Mouse (Mus musculus): Measurements from ENCODE around the gene Ap1m1.

- TF ChIP-seq CTCF (IDR thresholded peaks at IDR 0.05; ENCODE audit: low read depth, low read length) (no peak), POLR2A (IDR thresholded peaks at IDR 0.05; ENCODE audit: insufficient read depth, low read length) (no peak)
Measured at GRCm38 (mm10) chr8:72279151-72279550, 39.3 kb downstream of the Ap1m1 start.

Data from ES-Bruce4 (cell line).